Mouse (Mus musculus) thymus, adult 2 months (tissue): ENCODE data around the gene Nbl1.

Source experiments
- CTCF ChIP-seq: fragments of 200-500 bp; IDR thresholded peaks from 2 replicates; pipeline ENCODE4 v1.5.1; 2012; ENCODE audit warnings: mild to moderate bottlenecking, control low read depth, low read length, moderate library complexity, borderline replicate concordance; ENCODE audit not compliant: control insufficient read depth, poor library complexity, insufficient read depth; ENCODE audit errors: extremely low read depth
- POLR2A ChIP-seq: fragments of 200-500 bp; IDR thresholded peaks from 2 replicates; pipeline ENCODE4 v1.6.1; 2012; ENCODE audit warnings: mild to moderate bottlenecking, low read length, control low read depth, moderate library complexity; ENCODE audit not compliant: control insufficient read depth, poor library complexity, insufficient read depth; ENCODE audit errors: extremely low read depth

DNA sequence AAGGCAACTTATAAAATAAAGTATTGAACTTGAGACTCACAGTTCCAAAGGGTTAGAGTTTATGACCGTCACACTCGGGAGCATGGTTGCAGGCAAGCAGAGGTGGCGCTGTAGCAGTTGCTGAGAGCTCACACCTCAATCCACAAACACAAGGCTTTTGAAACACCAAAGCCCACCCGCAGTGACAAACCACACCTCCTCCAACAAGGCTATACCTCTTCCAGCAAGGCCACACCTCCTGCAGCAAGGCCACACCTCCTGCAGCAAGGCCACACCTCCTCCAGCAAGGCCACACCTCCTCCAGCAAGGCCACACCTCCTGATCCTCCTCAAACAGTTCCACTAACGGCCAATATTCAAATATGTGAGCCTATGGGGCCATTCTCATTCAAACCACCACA is 48.2 kb downstream of the Nbl1 start:
- TF ChIP-seq CTCF (no peak), POLR2A (no peak)
